Mouse (Mus musculus) testis, postnatal 14 days (tissue): ENCODE measurements around the gene Prkcg.

Experiments used
- DNase-seq: peaks from one replicate; pipeline ENCODE4 v3.0.0; 2021; ENCODE audit warnings: low spot score

Gene Prkcg

GRCm38 (mm10) chr7:3317704-3318103, 28.7 kb downstream of the Prkcg start:
- no peak for DNase-seq

GRCm38 (mm10) chr7:3320856-3321255, 31.9 kb downstream of the Prkcg start:
- no peak for DNase-seq

GRCm38 (mm10) chr7:3323826-3324225, 34.8 kb downstream of the Prkcg start:
- no peak for DNase-seq

DNA sequence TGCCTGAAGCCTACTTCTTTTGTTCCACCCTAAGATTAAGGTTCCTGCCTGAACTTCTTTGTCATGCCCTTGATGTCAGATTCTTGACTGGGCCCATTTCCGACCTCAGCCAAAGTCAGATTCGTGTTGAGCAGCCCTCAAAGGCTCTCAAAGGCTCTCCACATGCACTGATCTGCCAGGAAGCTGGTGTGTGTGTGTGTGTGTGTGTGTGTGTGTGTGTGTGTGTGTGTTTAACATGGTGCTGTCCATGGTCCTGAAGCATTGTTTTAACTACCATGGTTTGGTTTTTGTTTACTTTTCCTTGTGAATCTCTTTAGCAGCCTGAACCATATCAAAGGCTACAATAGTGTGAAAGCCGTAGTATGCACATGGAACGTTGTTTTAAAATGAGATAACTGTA, 39.0 kb downstream of the Prkcg start:
- DNase-seq = no peak

GRCm38 (mm10) chr7:3329776-3330546, 41.0 kb downstream of the Prkcg start:
- peak; percentile 66 for DNase-seq

DNA sequence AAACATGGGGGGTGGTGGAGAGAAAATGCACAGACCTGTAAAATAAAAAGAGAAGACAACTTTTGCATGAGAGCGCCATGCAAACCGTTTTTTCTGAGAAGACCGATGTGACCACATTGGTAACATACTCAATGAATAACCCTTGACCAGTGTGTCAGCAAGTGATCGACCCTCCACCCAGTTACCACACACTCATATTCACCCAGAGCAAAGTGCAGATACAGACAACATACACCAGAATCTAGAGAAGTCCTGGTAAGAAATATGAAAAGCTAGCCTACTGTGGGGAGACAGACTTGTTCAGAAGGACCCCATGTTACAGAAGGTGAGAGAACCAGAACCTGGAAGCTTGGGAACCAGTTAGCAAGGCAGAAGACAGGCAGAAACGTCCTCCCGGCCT, 42.2 kb downstream of the Prkcg start:
- DNase-seq = no peak

- DNase-seq = peak; percentile 56
Measured at GRCm38 (mm10) chr7:3331581-3332223, 42.7 kb downstream of the Prkcg start.

DNA sequence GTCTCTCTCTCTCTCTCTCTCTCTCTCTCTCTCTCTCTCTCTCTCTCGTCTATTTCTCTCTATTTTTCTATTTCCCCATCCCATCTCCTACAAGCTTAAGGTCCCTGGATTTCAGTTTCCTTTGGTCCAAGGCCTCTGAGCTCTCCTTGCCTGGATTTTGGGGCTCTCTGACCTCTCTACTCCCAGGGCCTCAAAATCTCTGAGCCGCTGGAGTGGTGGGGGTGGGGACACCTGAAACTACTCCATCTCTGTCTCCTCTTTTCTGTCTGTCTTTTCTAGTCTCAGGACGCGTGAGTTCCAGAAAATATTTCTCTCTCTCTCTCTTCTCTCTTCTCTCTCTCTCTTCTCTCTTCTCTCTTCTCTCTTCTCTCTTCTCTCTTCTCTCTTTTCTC, 43.2 kb downstream of the Prkcg start:
- DNase-seq = no peak

GRCm38 (mm10) chr7:3332619-3333521, 43.9 kb downstream of the Prkcg start, which contains the start of gene Cacng7:
Gene Cacng7 (plus strand): TSS chr7:3332955.
- DNase-seq = no peak

GRCm38 (mm10) chr7:3333542-3333941, 44.6 kb downstream of the Prkcg start:
- no peak for DNase-seq

DNA sequence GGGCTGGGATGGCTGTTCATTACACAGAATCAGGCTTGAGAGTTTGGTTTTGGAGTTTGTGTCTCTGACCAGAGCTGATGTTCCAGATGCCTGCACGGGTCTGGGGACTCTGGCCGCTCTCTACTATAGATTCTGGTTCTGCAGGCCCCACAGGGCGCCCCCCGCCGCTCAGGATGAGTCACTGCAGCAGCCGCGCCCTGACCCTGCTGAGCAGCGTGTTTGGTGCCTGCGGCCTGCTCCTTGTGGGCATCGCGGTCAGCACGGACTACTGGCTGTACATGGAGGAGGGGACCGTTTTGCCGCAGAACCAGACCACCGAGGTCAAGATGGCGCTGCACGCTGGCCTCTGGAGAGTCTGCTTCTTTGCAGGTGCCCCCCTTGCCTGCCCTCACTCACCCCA, 47.4 kb downstream of the Prkcg start:
- no peak for DNase-seq

DNA sequence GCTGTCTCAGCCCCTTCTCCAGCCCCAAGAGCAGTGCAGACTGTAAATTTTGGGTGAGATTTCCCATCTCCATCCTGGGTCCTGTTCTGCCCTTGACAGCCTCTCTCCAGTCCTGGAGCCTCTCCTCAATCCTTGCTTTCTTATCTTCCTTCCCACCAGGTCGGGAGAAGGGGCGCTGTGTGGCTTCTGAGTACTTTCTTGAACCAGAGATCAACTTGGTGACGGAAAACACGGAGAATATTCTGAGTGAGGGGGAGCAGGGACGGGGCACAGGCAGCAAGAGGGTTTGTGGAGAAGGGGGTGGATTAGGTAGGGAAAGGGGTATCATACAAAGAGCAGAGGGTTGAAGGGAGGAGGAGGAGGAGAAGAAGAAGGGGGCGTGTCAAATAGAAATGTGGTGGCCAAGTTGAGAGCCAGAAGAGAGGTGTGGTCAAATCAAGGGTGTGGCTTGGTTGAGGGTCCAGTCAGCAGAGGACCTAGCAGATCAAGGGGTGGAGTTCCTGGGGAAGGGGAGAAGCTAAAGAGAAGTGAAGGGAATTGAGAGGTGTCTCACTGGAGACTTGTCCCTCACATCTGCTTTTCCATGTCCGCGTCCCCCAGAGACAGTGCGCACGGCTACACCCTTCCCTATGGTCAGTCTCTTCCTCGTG, 49.4 kb downstream of the Prkcg start:
- DNase-seq = no peak

GRCm38 (mm10) chr7:3339010-3339409, 50.0 kb downstream of the Prkcg start:
- DNase-seq = no peak

DNA sequence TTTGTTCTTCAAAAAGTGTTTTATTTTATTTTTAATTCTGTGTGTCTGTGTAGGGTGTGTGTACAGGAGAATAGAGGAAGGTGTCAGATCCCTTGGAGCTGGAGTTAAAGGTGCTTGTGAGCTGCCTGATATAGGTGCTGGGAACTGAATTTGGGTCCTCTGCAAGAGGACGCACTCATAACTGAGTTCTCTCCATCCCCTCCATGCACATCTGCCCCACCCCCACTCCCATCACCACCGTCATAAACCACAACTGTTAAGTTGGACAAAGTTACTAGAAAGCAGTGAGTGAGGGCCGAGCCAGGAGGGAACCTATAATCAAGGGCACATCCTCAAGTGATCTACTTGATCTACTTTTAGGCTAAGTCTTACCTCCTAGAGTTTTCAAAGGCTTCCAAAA, 54.9 kb downstream of the Prkcg start:
- no peak for DNase-seq

DNA sequence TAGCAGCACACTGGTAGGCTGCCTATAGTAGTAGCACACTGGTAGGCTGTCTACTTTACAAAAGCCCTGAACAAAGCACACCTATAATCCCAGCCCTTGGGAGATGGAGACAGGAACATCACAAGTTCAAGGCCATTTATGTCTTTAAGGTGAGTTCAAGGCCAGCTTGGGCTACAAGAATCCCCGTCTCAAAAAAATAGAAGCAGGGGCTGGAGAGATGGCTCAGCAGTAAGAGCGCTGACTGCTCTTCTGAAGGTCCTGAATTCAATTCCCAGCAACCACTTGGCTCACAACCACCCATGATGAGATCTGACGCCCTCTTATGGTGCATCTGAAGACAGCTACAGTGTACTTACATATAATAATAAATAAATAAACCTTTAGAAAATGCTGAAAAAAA, 56.3 kb downstream of the Prkcg start:
- no peak for DNase-seq

- DNase-seq = no peak
Measured at GRCm38 (mm10) chr7:3347366-3348287, 58.6 kb downstream of the Prkcg start.

- no peak for DNase-seq
Measured at GRCm38 (mm10) chr7:3348326-3348725, 59.3 kb downstream of the Prkcg start.

- DNase-seq = no peak
Measured at GRCm38 (mm10) chr7:3349775-3350174, 60.8 kb downstream of the Prkcg start.

GRCm38 (mm10) chr7:3351536-3351935, 62.6 kb downstream of the Prkcg start:
- DNase-seq = no peak

DNA sequence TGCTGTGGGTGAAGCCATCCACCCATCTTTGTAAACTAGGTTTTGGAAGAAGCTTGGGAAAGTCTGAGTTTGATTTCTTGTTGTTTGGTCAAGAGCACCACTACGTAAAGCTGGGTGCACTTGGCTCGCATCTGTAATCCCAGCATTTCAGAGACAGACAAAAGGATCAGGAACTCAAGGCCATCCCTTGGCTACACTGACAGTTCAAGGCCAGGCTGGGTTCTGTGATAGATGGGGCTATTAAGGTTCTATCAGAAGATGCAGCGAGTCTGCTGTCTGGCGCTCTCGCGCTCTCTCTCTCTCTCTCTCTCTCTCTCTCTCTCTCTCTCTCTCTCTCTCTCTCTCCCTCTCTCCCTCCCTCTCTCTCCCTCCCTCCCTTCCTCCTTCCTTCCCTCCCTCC, 65.9 kb downstream of the Prkcg start:
- DNase-seq = no peak

DNA sequence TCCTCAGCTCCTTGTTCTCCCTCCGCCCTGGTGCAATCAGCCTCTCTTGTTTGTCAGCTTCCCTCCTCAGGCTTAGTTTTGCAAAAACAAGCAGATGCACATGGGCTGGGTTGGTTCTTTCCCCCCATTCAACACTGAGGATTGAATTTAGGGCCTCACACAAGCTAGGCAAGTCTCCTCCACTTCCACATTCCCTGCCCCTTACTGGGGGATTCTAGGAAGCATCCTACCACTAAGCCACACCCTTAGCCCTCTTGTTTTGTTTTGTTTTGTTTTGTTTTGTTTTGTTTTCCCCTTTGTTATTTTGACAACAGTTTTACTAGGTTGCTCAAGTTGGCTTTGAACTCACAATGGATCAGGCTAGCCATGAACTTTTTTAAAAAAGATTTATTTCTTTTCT, 71.7 kb downstream of the Prkcg start:
- DNase-seq = no peak
